Comparison of ENCODE assay signal across 10 mouse cellular contexts in the genomic region with DNA sequence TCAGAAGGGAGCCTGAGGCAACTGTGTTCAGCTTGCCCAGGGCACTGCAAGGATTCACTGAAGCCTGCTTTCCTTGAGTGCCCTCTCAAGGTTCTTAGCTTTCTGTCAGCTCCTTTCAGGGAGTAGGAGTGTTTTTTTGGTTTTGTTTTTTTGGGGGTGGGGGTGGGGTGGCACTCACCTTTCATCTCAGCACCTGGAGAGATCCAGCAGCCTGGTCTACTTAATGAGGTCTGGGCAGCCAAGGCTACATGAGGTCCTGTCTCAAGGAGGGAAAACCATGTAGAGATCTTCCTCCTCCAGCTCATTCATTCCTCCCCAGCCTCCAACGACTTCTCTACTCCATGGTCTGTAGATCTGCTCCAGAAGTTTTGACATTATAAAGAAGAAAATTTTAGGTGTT. TPM values are rescaled to one million over a fixed set of nuclear protein-coding genes. Genes with fewer than 3 reads are reported as not detected.
"Had no signal": no experiment of that assay in that cellular context is flagged by ENCODE, and none has a peak within 500 bp of the region (broad histone marks: within the 10 kb centered on the region; RNA-seq: fewer than 3 reads in every experiment).

A gene (plus strand): TSS at position 301 of the 400 bp plus-strand sequence.

RNA-seq across cellular contexts. Expression of the gene that starts here (rescaled TPM):
- total RNA-seq: left cerebral cortex, adult 8-10 months; left cerebral cortex, postnatal 10 days; left cerebral cortex, postnatal 14 days; left cerebral cortex, postnatal 25 days; left cerebral cortex, postnatal 36 days; left cerebral cortex, postnatal 4 days; liver, adult 2 months; megakaryocyte progenitor cell, adult 5-6 weeks; megakaryocyte, adult 5-6 weeks; midbrain, postnatal 0 days had no signal
